Mouse (Mus musculus) intestine, embryonic 16.5 days (tissue): Measurements from ENCODE around the gene Gstcd. TPM values are rescaled to one million over a fixed set of nuclear protein-coding genes. Genes with fewer than 3 reads are reported as not detected.

ENCODE experiments used
- ATAC-seq: fragments of 200-750 bp; cut with Nextera tagmentation; 2 replicates; pipeline ENCODE4 v1.8.0; 2017; ENCODE audit warnings: moderate TSS enrichment, moderate library complexity
- H3K27ac ChIP-seq: fragments of 300-500 bp; sonication (generic); 2 replicates; pipeline ENCODE4 v1.5.1; 2014; ENCODE audit warnings: mild to moderate bottlenecking, low read length
- H3K27me3 ChIP-seq: fragments of 300-500 bp; sonication (generic); replicated peaks from 2 replicates; pipeline ENCODE4 v1.6.1; 2014; ENCODE audit warnings: low read length, control low read depth, mixed read lengths; ENCODE audit not compliant: control insufficient read depth, insufficient read depth
- H3K36me3 ChIP-seq: fragments of 300-500 bp; sonication (generic); 2 replicates; pipeline ENCODE4 v1.6.1; 2014; ENCODE audit warnings: low read length, control low read depth; ENCODE audit not compliant: control insufficient read depth, insufficient read depth
- H3K4me1 ChIP-seq: fragments of 300-500 bp; sonication (generic); 2 replicates; pipeline ENCODE4 v1.6.1; 2014; ENCODE audit warnings: low read length, control low read depth, mixed read lengths; ENCODE audit not compliant: control insufficient read depth, insufficient read depth
- H3K4me2 ChIP-seq: fragments of 300-500 bp; sonication (generic); 2 replicates; pipeline ENCODE4 v1.6.1; 2014; ENCODE audit warnings: low read depth, low read length, control low read depth
- H3K4me3 ChIP-seq: fragments of 300-500 bp; sonication (generic); 2 replicates; pipeline ENCODE4 v1.5.1; 2014; ENCODE audit warnings: mild to moderate bottlenecking, low read length
- H3K9ac ChIP-seq: fragments of 300-500 bp; sonication (generic); 2 replicates; pipeline ENCODE4 v1.6.1; 2014; ENCODE audit warnings: low read depth, low read length
- H3K9me3 ChIP-seq: fragments of 300-500 bp; sonication (generic); 2 replicates; pipeline ENCODE4 v1.6.1; 2016; ENCODE audit warnings: low read length, control low read depth; ENCODE audit not compliant: control insufficient read depth
- WGBS: fragments of 180-500 bp; shearing (Covaris S2); extraction: QIAGEN DNeasy Blood & Tissue Kit; methylation state at CpG from one replicate; pipeline ENCODE4 v1.1.7; 2014; 5-methylcytosine and 5-hydroxymethylcytosine counted together
- polyA plus RNA-seq: library from polyadenylated mRNA; unstranded; fragments of >200 nt; fragmentation: Nextera tagmentation; extraction: Ambion mirVana; gene quantifications from 2 replicates; pipeline ENCODE4 v1.2.1, GENCODE M21; 2015

The Gstcd gene
- polyA plus RNA-seq, 1 experiment from 2014 or later = 4.8 TPM

DNA sequence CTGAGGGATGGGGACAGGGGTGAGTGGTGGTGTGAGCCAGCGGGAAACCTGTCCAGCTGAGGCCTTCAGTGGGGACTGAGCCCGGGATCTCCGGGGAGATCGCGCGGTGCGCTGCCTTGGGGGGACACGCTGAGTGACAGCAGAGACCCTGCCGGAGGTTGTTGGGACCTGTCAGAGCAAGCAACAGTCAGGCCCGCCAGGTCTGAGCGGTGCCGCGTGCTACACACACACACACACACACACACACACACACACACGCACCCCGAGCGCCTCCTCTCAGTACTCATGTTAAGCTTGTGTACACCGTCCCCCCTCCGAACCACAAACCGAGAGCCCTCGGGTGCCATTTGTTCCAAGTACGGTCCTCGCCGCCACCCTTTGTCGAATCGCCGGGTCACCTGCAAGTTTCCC is 142.4 kb downstream of the Gstcd start:
- H3K4me2 ChIP-seq = peak overlapping the region; percentile 99
- 0 out of 2 replicates have a peak, but pooled peaks cover 3% of the 10 kb centered on the region for H3K27me3 ChIP-seq
- peaks cover 8% of the 10 kb centered on the region for H3K4me1 ChIP-seq
- peak overlapping the region; percentile 75 for H3K4me3 ChIP-seq
- H3K9me3 ChIP-seq = no peaks in the 10 kb centered on the region
- peak overlapping the region; percentile 73 for H3K9ac ChIP-seq
- no peak overlapping the region for H3K27ac ChIP-seq
- H3K36me3 ChIP-seq = no peaks in the 10 kb centered on the region
- ATAC-seq = peak; percentile 60
- under 1% methylated on average over 25 of the region's 26 CpGs for WGBS

DNA sequence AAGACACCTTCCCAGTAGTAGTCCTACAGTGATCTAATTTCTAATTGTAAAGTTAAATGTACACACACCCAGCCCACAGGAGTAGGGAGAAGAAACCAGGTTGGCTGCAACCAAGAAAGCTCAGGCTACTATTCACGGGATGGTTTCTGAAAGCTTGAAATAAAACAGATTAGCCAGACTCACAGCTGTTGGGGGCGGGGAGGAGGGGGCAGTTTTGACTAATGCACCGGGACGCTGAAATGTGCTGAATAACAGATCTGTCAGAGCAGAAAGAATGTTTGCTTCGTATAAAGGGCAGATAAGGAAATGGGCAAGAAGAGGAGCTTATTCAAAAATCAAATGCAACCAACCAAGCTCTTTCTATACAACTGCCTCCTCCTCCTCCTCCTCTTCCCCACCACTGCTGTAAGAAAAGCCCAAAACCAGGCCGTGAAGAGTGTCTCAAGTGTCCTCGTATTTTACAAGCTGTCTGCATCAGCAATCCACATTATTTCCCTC is 143.5 kb downstream of the Gstcd start:
- 21% methylated on average over 7 of the region's 7 CpGs for WGBS
- Histone ChIP-seq H3K4me3 (no peak overlapping the region), H3K27me3 (0 out of 2 replicates have a peak, but pooled peaks cover 3% of the 10 kb centered on the region), H3K27ac (no peak overlapping the region), H3K9me3 (no peaks in the 10 kb centered on the region), H3K36me3 (no peaks in the 10 kb centered on the region), H3K4me1 (peaks cover 8% of the 10 kb centered on the region), H3K9ac (no peak overlapping the region), H3K4me2 (no peak overlapping the region)
- no peak for ATAC-seq

DNA sequence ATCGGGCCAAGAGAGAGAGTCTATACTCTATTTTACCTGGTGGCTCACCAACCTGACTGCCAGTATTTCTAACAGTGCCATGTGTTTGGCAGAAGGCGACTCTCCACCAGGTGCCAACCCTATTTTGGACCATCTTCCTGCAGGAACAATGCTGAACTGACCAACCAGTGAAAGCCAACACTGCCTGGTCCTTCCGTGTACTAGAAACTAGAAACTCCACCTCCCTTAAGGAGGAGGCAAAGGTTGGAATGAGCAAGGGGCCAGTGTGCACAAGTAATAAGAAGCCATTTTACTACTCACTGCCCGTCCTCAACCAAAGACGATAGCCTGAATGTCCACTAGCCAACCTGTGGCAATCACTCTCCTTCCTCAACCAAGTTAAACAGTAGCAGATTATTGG is 145.7 kb downstream of the Gstcd start:
- Histone ChIP-seq H3K36me3 (no peaks in the 10 kb centered on the region), H3K27ac (no peak overlapping the region), H3K27me3 (0 out of 2 replicates have a peak, but pooled peaks cover 3% of the 10 kb centered on the region), H3K4me1 (peaks cover 8% of the 10 kb centered on the region), H3K9me3 (no peaks in the 10 kb centered on the region), H3K4me3 (no peak overlapping the region), H3K4me2 (no peak overlapping the region), H3K9ac (no peak overlapping the region)
- ATAC-seq = no peak
- WGBS = 83% methylated on average over 5 of the region's 5 CpGs

DNA sequence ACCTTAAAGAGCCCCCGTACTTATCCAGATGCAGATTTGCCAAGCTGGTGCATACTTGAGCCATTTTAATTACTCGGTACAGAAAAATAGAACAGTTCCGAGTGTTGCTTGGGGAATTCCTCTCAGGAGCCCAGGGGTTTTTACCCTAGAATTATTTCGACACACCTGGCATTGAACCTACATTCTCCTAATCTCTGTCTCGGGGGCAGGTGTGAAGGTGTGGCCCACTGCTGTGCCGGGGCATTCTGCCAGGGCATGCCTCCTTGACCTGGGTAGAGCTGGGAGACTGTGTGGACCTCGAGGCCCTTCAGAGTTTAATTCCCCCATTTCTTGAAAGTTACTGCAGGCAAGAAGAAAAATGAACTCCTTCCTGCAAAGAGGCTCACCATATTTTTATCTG is 146.2 kb downstream of the Gstcd start:
- H3K4me3 ChIP-seq = no peak overlapping the region
- H3K4me2 ChIP-seq = no peak overlapping the region
- no peaks in the 10 kb centered on the region for H3K36me3 ChIP-seq
- 77% methylated on average over 7 of the region's 7 CpGs for WGBS
- H3K9ac ChIP-seq = no peak overlapping the region
- peaks cover 8% of the 10 kb centered on the region for H3K4me1 ChIP-seq
- H3K27me3 ChIP-seq = 0 out of 2 replicates have a peak, but pooled peaks cover 3% of the 10 kb centered on the region
- no peaks in the 10 kb centered on the region for H3K9me3 ChIP-seq
- ATAC-seq = no peak
- no peak overlapping the region for H3K27ac ChIP-seq

DNA sequence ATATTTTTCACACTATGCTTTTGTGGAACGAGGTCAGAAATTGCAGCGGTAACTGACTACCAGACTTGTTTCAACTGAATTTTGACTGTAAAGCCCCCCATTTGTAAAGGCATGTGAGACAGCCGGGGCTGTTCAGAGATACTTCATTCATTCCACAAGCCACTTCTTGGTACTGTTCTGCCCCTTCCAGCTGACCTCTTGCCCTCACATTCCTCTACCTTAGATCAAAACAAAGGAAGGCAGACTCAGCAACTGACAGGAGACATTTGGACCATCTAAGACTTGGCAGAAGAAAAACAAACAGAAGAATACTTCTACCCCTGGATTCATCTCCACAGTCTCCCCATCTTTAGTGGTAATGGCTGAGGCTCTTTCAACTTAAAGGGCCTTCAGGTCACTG is 147.2 kb downstream of the Gstcd start:
- H3K27ac ChIP-seq = no peak overlapping the region
- H3K9ac ChIP-seq = no peak overlapping the region
- no peak for ATAC-seq
- H3K27me3 ChIP-seq = 0 out of 2 replicates have a peak, but pooled peaks cover 3% of the 10 kb centered on the region
- no peak overlapping the region for H3K4me3 ChIP-seq
- no peaks in the 10 kb centered on the region for H3K9me3 ChIP-seq
- H3K4me1 ChIP-seq = peaks cover 4% of the 10 kb centered on the region
- 67% methylated on average over 3 of the region's 3 CpGs for WGBS
- H3K4me2 ChIP-seq = no peak overlapping the region
- H3K36me3 ChIP-seq = no peaks in the 10 kb centered on the region

DNA sequence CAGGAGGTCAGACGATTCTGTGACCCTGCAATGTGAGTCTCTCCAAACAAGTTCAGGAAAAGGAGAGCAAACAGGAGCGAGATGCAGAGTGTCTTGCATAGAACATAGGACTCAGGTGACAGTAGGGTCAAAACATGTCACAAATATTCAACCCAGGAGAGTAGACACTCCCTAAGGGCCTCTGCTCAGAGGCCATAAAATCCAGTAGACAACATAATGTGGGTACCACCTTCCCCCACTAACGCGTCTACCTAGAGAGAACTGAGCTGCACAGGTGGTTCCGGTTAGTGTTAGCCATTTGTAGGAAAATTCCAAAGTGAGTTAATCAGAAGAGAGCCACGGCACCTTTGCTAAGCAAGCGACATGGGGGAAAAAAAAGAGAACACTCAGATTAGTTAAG is 147.6 kb downstream of the Gstcd start:
- Histone ChIP-seq H3K4me1 (peaks cover 3% of the 10 kb centered on the region), H3K27me3 (0 out of 2 replicates have a peak, but pooled peaks cover 2% of the 10 kb centered on the region), H3K4me2 (no peak overlapping the region), H3K36me3 (no peaks in the 10 kb centered on the region), H3K4me3 (no peak overlapping the region), H3K9ac (no peak overlapping the region), H3K27ac (no peak overlapping the region), H3K9me3 (no peaks in the 10 kb centered on the region)
- ATAC-seq = no peak
- 58% methylated on average over 7 of the region's 7 CpGs for WGBS

DNA sequence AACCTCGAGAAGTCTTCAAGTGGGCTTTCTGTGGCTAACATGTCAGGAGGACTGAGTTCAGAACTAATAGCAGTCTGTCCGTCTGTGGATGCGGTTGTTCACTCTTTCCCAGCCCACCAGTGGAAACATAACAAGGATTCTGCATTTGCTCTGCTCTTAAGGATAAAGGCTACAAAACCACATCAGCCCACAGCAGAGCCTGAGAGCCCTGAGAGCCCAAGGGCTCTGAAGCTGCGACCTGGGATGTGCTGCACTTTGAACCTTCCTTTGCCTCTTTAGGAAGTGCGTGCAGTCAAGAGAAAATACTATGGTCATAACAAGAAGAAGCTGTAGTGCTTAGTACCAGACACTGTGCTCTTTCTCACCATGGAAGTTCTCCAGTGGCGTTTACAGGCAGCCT is 149.1 kb downstream of the Gstcd start:
- no peaks in the 10 kb centered on the region for H3K4me1 ChIP-seq

DNA sequence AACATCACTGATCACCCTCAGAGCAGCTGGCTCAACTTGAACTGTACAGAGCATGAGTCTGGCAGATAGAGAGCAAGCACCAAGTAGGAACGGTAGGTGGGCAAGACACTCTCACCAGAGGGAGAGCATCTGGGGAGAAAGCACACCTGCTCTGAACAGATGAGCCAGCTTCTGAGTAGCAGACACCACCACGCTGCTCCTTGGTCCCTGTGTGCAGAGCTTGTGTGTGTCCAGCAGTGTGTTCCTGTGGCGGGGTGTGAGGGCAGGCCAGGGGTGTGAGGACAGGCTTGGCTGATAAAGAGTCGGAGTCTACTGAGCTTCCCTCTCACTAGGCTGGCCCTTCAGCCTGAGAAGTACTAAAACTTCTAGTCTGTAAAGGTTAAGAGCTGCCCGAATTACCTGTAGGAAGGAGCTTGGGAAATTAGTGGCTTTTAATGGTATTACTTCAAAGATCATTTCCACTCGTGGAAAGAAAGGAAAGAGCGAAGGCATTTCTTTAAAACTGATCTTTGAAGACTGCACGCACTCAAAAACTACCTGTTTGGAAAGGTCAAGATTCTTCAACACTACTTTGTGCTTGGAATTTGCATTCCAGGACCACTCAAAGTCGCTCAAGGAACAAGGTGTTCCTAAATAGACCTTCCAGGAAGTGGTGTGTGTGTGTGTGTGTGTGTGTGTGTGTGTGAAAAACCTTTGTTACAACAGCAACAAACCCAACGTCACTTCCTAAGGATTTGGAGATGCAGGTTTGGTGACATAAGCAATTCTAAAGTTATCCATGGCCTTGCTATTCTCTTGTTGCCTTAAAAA is 151.4 kb downstream of the Gstcd start:
- Histone ChIP-seq H3K4me2 (no peak overlapping the region), H3K36me3 (no peaks in the 10 kb centered on the region), H3K4me1 (no peaks in the 10 kb centered on the region), H3K9ac (no peak overlapping the region), H3K27ac (no peak overlapping the region), H3K4me3 (no peak overlapping the region), H3K27me3 (no peaks in the 10 kb centered on the region), H3K9me3 (no peaks in the 10 kb centered on the region)
- 78% methylated on average over 10 of the region's 10 CpGs for WGBS
- no peak for ATAC-seq

More for the DNA sequence above, 149.1 kb downstream of the Gstcd start:
- H3K9me3 ChIP-seq = no peaks in the 10 kb centered on the region
- H3K27me3 ChIP-seq = no peaks in the 10 kb centered on the region
- no peak overlapping the region for H3K4me2 ChIP-seq
- H3K36me3 ChIP-seq = no peaks in the 10 kb centered on the region
- no peak for ATAC-seq
- no peak overlapping the region for H3K9ac ChIP-seq
- no peak overlapping the region for H3K27ac ChIP-seq
- no peak overlapping the region for H3K4me3 ChIP-seq
- 88% methylated on average over 6 of the region's 6 CpGs for WGBS

DNA sequence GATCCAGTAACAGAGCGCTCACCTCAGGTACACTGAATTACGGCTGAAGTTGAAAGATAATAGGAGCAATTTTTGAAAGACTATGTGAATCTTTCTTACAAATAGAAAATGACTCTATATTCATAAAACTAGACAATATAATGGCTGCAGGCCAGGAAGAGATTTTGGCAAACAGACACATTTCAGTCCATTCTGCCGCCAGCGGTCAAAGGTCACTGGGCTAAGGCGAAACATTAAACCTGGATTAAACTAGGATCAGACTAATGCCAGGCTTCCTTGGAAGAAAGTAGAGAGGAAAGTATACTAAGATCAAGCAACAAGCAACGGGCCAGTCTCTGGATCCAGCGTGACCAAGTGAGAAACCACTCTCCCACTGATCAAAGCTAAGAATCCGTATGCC is 152.8 kb downstream of the Gstcd start:
- Histone ChIP-seq H3K4me1 (no peaks in the 10 kb centered on the region), H3K4me2 (no peak overlapping the region), H3K9ac (no peak overlapping the region), H3K27ac (no peak overlapping the region), H3K27me3 (no peaks in the 10 kb centered on the region), H3K9me3 (no peaks in the 10 kb centered on the region), H3K4me3 (no peak overlapping the region), H3K36me3 (no peaks in the 10 kb centered on the region)
- no peak for ATAC-seq
- 73% methylated on average over 8 of the region's 8 CpGs for WGBS
